Mouse (Mus musculus) embryonic facial prominence, embryonic 14.5 days (tissue): ENCODE results near the gene 4930518I15Rik. TPM values are rescaled to one million over a fixed set of nuclear protein-coding genes. Genes with fewer than 3 reads are reported as not detected.

ENCODE experiments used
- ATAC-seq: fragments of 200-750 bp; cut with Nextera tagmentation; 2 replicates; pipeline ENCODE4 v1.8.0; 2017; ENCODE audit warnings: low read depth, moderate number of reproducible peaks, moderate TSS enrichment
- DNase-seq: peaks from one replicate; pipeline ENCODE4 v3.0.0-alpha.2; 2015; ENCODE audit warnings: low spot score
- H3K27ac ChIP-seq: fragments of 300-500 bp; sonication (generic); replicated peaks from 2 replicates; pipeline ENCODE4 v1.5.1; 2014; ENCODE audit warnings: low read depth, mild to moderate bottlenecking, low read length, moderate library complexity
- H3K27me3 ChIP-seq: fragments of 300-500 bp; sonication (generic); replicated peaks from 2 replicates; pipeline ENCODE4 v1.6.1; 2014; ENCODE audit warnings: low read length; ENCODE audit not compliant: control insufficient read depth, insufficient read depth
- H3K36me3 ChIP-seq: fragments of 300-500 bp; sonication (generic); 2 replicates; pipeline ENCODE4 v1.6.1; 2014; ENCODE audit warnings: low read length, mixed read lengths; ENCODE audit not compliant: control insufficient read depth, insufficient read depth
- H3K4me1 ChIP-seq: fragments of 300-500 bp; sonication (generic); 2 replicates; pipeline ENCODE4 v1.6.1; 2014; ENCODE audit warnings: antibody characterized with exemption, low read length; ENCODE audit not compliant: control insufficient read depth, insufficient read depth
- H3K4me2 ChIP-seq: fragments of 300-500 bp; sonication (generic); 2 replicates; pipeline ENCODE4 v1.6.1; 2014; ENCODE audit warnings: low read depth, mild to moderate bottlenecking, low read length, moderate library complexity, mixed read lengths
- H3K4me3 ChIP-seq: fragments of 300-500 bp; sonication (generic); 2 replicates; pipeline ENCODE4 v1.5.1; 2014; ENCODE audit warnings: low read depth, mild to moderate bottlenecking, low read length
- H3K9ac ChIP-seq: fragments of 300-500 bp; sonication (generic); 2 replicates; pipeline ENCODE4 v1.6.1; 2014; ENCODE audit warnings: low read depth, mild to moderate bottlenecking, low read length, moderate library complexity, mixed read lengths
- H3K9me3 ChIP-seq: fragments of 300-500 bp; sonication (generic); 2 replicates; pipeline ENCODE4 v1.6.1; 2016; ENCODE audit warnings: low read length; ENCODE audit not compliant: control insufficient read depth
- WGBS: fragments of 180-500 bp; shearing (Covaris S2); extraction: QIAGEN DNeasy Blood & Tissue Kit; methylation state at CpG from one replicate; pipeline ENCODE4 v1.1.7; 2014; 5-methylcytosine and 5-hydroxymethylcytosine counted together
- polyA plus RNA-seq: library from polyadenylated mRNA; unstranded; fragments of >200 nt; fragmentation: Nextera tagmentation; extraction: Ambion mirVana; gene quantifications from 2 replicates; pipeline ENCODE4 v1.2.1, GENCODE M21; 2014

4930518I15Rik gene
- polyA plus RNA-seq, 1 experiment from 2014 or later = 3.2 TPM

- WGBS = 82% methylated on average over 9 of the region's 9 CpGs
- Histone ChIP-seq H3K4me1 (no peaks in the 10 kb centered on the region), H3K27me3 (no peaks in the 10 kb centered on the region), H3K9me3 (no peaks in the 10 kb centered on the region), H3K27ac (no peak overlapping the region), H3K36me3 (no peaks in the 10 kb centered on the region), H3K4me2 (no peak overlapping the region), H3K9ac (no peak overlapping the region), H3K4me3 (no peak overlapping the region)
- no peak for DNase-seq
- ATAC-seq = no peak
These were observed 39.3 kb upstream of the 4930518I15Rik start for GRCm38 (mm10) chr2:156897034-156897433.

- no peak overlapping the region for H3K9ac ChIP-seq
- H3K9me3 ChIP-seq = no peaks in the 10 kb centered on the region
- 73% methylated on average over 9 of the region's 9 CpGs for WGBS
- H3K4me3 ChIP-seq = no peak overlapping the region
- H3K27ac ChIP-seq = no peak overlapping the region
- H3K36me3 ChIP-seq = no peaks in the 10 kb centered on the region
- ATAC-seq (no peak), DNase-seq (no peak)
- no peaks in the 10 kb centered on the region for H3K27me3 ChIP-seq
- H3K4me2 ChIP-seq = no peak overlapping the region
- H3K4me1 ChIP-seq = no peaks in the 10 kb centered on the region
These were observed 38.7 kb upstream of the 4930518I15Rik start for GRCm38 (mm10) chr2:156896384-156896914.

- Histone ChIP-seq H3K36me3 (no peaks in the 10 kb centered on the region), H3K27me3 (no peaks in the 10 kb centered on the region), H3K9ac (no peak overlapping the region), H3K4me3 (no peak overlapping the region), H3K27ac (no peak overlapping the region), H3K4me1 (no peaks in the 10 kb centered on the region), H3K9me3 (no peaks in the 10 kb centered on the region), H3K4me2 (no peak overlapping the region)
- WGBS = 75% methylated on average over 15 of the region's 15 CpGs
- no peak for ATAC-seq
- DNase-seq = no peak
These were observed 36.9 kb upstream of the 4930518I15Rik start for GRCm38 (mm10) chr2:156894496-156895265.

- H3K36me3 ChIP-seq = no peaks in the 10 kb centered on the region
- H3K9ac ChIP-seq = no peak overlapping the region
- no peaks in the 10 kb centered on the region for H3K4me1 ChIP-seq
- 75% methylated on average over 6 of the region's 6 CpGs for WGBS
- ATAC-seq (no peak), DNase-seq (no peak)
- no peak overlapping the region for H3K4me2 ChIP-seq
- H3K27ac ChIP-seq = no peak overlapping the region
- no peak overlapping the region for H3K4me3 ChIP-seq
- H3K27me3 ChIP-seq = no peaks in the 10 kb centered on the region
- no peaks in the 10 kb centered on the region for H3K9me3 ChIP-seq
These were observed 35.1 kb upstream of the 4930518I15Rik start for GRCm38 (mm10) chr2:156892821-156893220.

GRCm38 (mm10) chr2:156892240-156892639 is 34.5 kb upstream of the 4930518I15Rik start:
- DNase-seq = peak; percentile 11
- WGBS = 52% methylated on average over 3 of the region's 3 CpGs

GRCm38 (mm10) chr2:156888490-156888889 is 30.7 kb upstream of the 4930518I15Rik start:
- no peak overlapping the region for H3K27ac ChIP-seq
- H3K9ac ChIP-seq = no peak overlapping the region
- no peak overlapping the region for H3K4me2 ChIP-seq
- ATAC-seq (no peak), DNase-seq (no peak)
- H3K36me3 ChIP-seq = no peaks in the 10 kb centered on the region
- H3K4me1 ChIP-seq = no peaks in the 10 kb centered on the region
- no peaks in the 10 kb centered on the region for H3K27me3 ChIP-seq
- no peaks in the 10 kb centered on the region for H3K9me3 ChIP-seq
- no peak overlapping the region for H3K4me3 ChIP-seq
- WGBS = 53% methylated on average over 3 of the region's 3 CpGs

More at GRCm38 (mm10) chr2:156892240-156892639, 34.5 kb upstream of the 4930518I15Rik start:
- H3K4me3 ChIP-seq = no peak overlapping the region
- H3K9me3 ChIP-seq = no peaks in the 10 kb centered on the region
- ATAC-seq = no peak
- no peaks in the 10 kb centered on the region for H3K27me3 ChIP-seq
- H3K4me1 ChIP-seq = no peaks in the 10 kb centered on the region
- H3K9ac ChIP-seq = no peak overlapping the region
- no peak overlapping the region for H3K27ac ChIP-seq
- H3K4me2 ChIP-seq = no peak overlapping the region
- H3K36me3 ChIP-seq = no peaks in the 10 kb centered on the region

- no peaks in the 10 kb centered on the region for H3K9me3 ChIP-seq
- 63% methylated on average over 6 of the region's 6 CpGs for WGBS
- H3K27me3 ChIP-seq = no peaks in the 10 kb centered on the region
- no peak within 1 kb of the TSS for H3K4me3 ChIP-seq
- H3K4me2 ChIP-seq = no peak within 1 kb of the TSS
- no peaks in the 10 kb centered on the region for H3K36me3 ChIP-seq
- H3K4me1 ChIP-seq = no peaks in the 10 kb centered on the region
- no peak within 1 kb of the TSS for H3K9ac ChIP-seq
- ATAC-seq = no peak
- DNase-seq = no peak
- H3K27ac ChIP-seq = no peak within 1 kb of the TSS
These were observed 29.3 kb upstream of the 4930518I15Rik start, which contains the start of gene Sla2 for GRCm38 (mm10) chr2:156887017-156887416. Gene Sla2, minus strand, starts transcription at chr2:156887192.

- Histone ChIP-seq H3K4me2 (no peak overlapping the region), H3K27ac (no peak overlapping the region), H3K9ac (no peak overlapping the region), H3K4me1 (no peaks in the 10 kb centered on the region), H3K4me3 (no peak overlapping the region), H3K36me3 (no peaks in the 10 kb centered on the region), H3K27me3 (no peaks in the 10 kb centered on the region), H3K9me3 (no peaks in the 10 kb centered on the region)
- ATAC-seq = no peak
- DNase-seq = no peak
- WGBS = 55% methylated on average over 10 of the region's 10 CpGs
These were observed 28.4 kb upstream of the 4930518I15Rik start for GRCm38 (mm10) chr2:156886084-156886631.
